Mouse (Mus musculus): Measurements from ENCODE around the gene Gm15557.

- TF ChIP-seq CTCF (conservative IDR thresholded peaks at IDR 0.05; ENCODE audit: insufficient read depth, insufficient read length, low read depth, low read length) = no peak
- no peak for TF ChIP-seq POLR2A (IDR thresholded peaks at IDR 0.05; ENCODE audit: low read depth, low read length)
Observed at GRCm38 (mm10) chr2:155943463-155943862, 2.9 kb downstream of the Gm15557 start.
